Mouse (Mus musculus): ENCODE measurements at regions not wholly inside any gene's neighbourhood (a gene's known extent, or its start where the extent isn't known, plus 50 kb on each side); places are given as distances from the start of the nearest gene placed in this dataset.
A peak's percentile ranks its signal among the peaks of the same experiment; 100 is the strongest.

- Histone ChIP-seq H3K4me1 (replicated peaks) (no peaks in the 10 kb centered on the region), H3K9ac (replicated peaks) (no peak overlapping the region), H3K4me3 (replicated peaks) (no peak overlapping the region), H3K4me2 (no peak overlapping the region), H3K36me3 (no peaks in the 10 kb centered on the region), H3K27ac (no peak overlapping the region), H3K27me3 (no peaks in the 10 kb centered on the region), H3K9me3 (no peaks in the 10 kb centered on the region)
- 57% methylated on average over 2 of the region's 2 CpGs for WGBS
- ATAC-seq (ENCODE audit: insufficient number of reproducible peaks, insufficient read depth, low FRiP score, low TSS enrichment, low read depth): no peak
These were observed 80.2 kb downstream of the Dhrs2 start for GRCm38 (mm10) chr14:55301996-55302395.

DNA sequence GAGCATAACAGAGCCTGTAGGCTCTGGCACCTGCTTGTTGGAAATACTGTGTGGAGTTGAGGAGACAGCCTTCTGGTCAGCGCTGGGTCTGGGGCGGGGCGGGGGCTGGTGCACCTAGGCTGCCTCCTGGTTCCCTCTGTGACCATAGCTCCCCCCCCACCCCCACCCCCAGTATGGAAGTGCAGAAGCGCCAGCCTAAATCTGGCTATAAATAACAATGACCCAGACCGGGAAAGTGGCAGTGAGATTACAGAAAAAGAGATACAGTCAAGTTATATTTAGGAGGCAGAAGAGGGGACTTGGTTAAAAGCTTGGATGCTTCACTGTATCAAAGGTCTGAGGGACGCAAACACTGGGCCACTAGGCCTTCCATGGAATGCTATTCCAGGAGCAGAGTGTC lies 91.8 kb downstream of the Dhrs2 start:
- Histone ChIP-seq H3K27me3 (no peaks in the 10 kb centered on the region; the same call in 1 of the 2 replicates), H3K4me2 (no peak overlapping the region), H3K9me3 (no peaks in the 10 kb centered on the region), H3K36me3 (no peaks in the 10 kb centered on the region), H3K27ac (no peak overlapping the region), H3K9ac (replicated peaks) (no peak overlapping the region), H3K4me3 (replicated peaks) (no peak overlapping the region), H3K4me1 (replicated peaks) (no peaks in the 10 kb centered on the region)
- whole genome bisulfite sequencing: 75% methylated on average over 6 of the region's 6 CpGs
- no peak for ATAC-seq (ENCODE audit: insufficient number of reproducible peaks, insufficient read depth, low FRiP score, low TSS enrichment, low read depth)

- H3K9ac ChIP-seq (replicated peaks): no peak overlapping the region
- no peaks in the 10 kb centered on the region for H3K27me3 ChIP-seq
- no peak for ATAC-seq (ENCODE audit: insufficient number of reproducible peaks, insufficient read depth, low FRiP score, low TSS enrichment, low read depth)
- H3K9me3 ChIP-seq: no peaks in the 10 kb centered on the region
- H3K4me1 ChIP-seq (replicated peaks): no peaks in the 10 kb centered on the region
- H3K4me2 ChIP-seq: no peak overlapping the region
- no peak overlapping the region for H3K27ac ChIP-seq
- no peaks in the 10 kb centered on the region for H3K36me3 ChIP-seq
- H3K4me3 ChIP-seq (replicated peaks): no peak overlapping the region
These were observed 102.1 kb downstream of the Dhrs2 start for GRCm38 (mm10) chr14:55323897-55324296.

- no peaks in the 10 kb centered on the region for H3K36me3 ChIP-seq
- WGBS: 49% methylated on average over 3 of the region's 3 CpGs
- H3K27me3 ChIP-seq: no peaks in the 10 kb centered on the region
- H3K9me3 ChIP-seq: no peaks in the 10 kb centered on the region
- H3K27ac ChIP-seq: no peak overlapping the region
- H3K9ac ChIP-seq (replicated peaks): no peak overlapping the region
- no peak overlapping the region for H3K4me2 ChIP-seq
- no peaks in the 10 kb centered on the region for H3K4me1 ChIP-seq (replicated peaks)
- H3K4me3 ChIP-seq (replicated peaks): no peak overlapping the region
- no peak for ATAC-seq (ENCODE audit: insufficient number of reproducible peaks, insufficient read depth, low FRiP score, low TSS enrichment, low read depth)
These were observed 102.5 kb downstream of the Dhrs2 start for GRCm38 (mm10) chr14:55324335-55324734.

DNA sequence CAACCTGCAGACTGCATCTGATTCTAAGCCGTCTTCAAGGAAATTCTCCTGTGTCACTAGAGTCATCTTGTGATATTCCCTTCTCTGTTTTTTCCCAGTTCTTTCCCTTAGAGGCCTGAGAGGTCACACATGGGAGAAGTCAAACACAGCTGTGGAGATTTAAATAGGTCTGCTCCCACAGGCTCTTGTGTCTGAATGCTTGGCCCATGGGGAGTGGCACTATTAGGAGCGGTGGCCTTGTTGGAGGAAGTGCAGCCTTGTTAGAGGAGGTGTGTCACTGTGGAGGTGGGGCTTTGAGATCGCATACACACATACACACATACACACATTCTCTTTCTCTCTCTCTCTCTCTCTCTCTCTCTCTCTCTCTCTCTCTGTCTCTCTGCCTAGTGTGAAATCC lies 112.0 kb downstream of the Dhrs2 start:
- Histone ChIP-seq H3K36me3 (no peaks in the 10 kb centered on the region), H3K4me2 (no peak overlapping the region), H3K9ac (replicated peaks) (no peak overlapping the region), H3K9me3 (no peaks in the 10 kb centered on the region), H3K4me1 (replicated peaks) (no peaks in the 10 kb centered on the region; the same call in 1 of the 2 replicates), H3K4me3 (replicated peaks) (no peak overlapping the region), H3K27ac (no peak overlapping the region), H3K27me3 (no peaks in the 10 kb centered on the region)
- no peak for ATAC-seq (ENCODE audit: insufficient number of reproducible peaks, insufficient read depth, low FRiP score, low TSS enrichment, low read depth)
- WGBS: 62% methylated on average over 3 of the region's 3 CpGs

- Histone ChIP-seq H3K4me3 (replicated peaks) (no peak overlapping the region), H3K27ac (no peak overlapping the region), H3K4me2 (no peak overlapping the region), H3K4me1 (replicated peaks) (no peaks in the 10 kb centered on the region; the same call in 1 of the 2 replicates), H3K9ac (replicated peaks) (no peak overlapping the region), H3K27me3 (no peaks in the 10 kb centered on the region), H3K36me3 (no peaks in the 10 kb centered on the region), H3K9me3 (no peaks in the 10 kb centered on the region)
- no peak for ATAC-seq (ENCODE audit: insufficient number of reproducible peaks, insufficient read depth, low FRiP score, low TSS enrichment, low read depth)
- WGBS: 89% methylated on average over 7 of the region's 7 CpGs
These were observed 112.5 kb downstream of the Dhrs2 start for GRCm38 (mm10) chr14:55334305-55334704.

GRCm38 (mm10) chr14:55335586-55335985 lies 113.8 kb downstream of the Dhrs2 start:
- no peaks in the 10 kb centered on the region for H3K36me3 ChIP-seq
- H3K9ac ChIP-seq (replicated peaks): no peak overlapping the region
- no peak overlapping the region for H3K27ac ChIP-seq
- H3K9me3 ChIP-seq: no peaks in the 10 kb centered on the region
- no peak overlapping the region for H3K4me2 ChIP-seq
- no peaks in the 10 kb centered on the region for H3K27me3 ChIP-seq
- no peak overlapping the region for H3K4me3 ChIP-seq (replicated peaks)
- 86% methylated on average over 1 of the region's 1 CpGs for WGBS
- ATAC-seq (ENCODE audit: insufficient number of reproducible peaks, insufficient read depth, low FRiP score, low TSS enrichment, low read depth): no peak
- H3K4me1 ChIP-seq (replicated peaks): no peaks in the 10 kb centered on the region; the same call in 1 of the 2 replicates

DNA sequence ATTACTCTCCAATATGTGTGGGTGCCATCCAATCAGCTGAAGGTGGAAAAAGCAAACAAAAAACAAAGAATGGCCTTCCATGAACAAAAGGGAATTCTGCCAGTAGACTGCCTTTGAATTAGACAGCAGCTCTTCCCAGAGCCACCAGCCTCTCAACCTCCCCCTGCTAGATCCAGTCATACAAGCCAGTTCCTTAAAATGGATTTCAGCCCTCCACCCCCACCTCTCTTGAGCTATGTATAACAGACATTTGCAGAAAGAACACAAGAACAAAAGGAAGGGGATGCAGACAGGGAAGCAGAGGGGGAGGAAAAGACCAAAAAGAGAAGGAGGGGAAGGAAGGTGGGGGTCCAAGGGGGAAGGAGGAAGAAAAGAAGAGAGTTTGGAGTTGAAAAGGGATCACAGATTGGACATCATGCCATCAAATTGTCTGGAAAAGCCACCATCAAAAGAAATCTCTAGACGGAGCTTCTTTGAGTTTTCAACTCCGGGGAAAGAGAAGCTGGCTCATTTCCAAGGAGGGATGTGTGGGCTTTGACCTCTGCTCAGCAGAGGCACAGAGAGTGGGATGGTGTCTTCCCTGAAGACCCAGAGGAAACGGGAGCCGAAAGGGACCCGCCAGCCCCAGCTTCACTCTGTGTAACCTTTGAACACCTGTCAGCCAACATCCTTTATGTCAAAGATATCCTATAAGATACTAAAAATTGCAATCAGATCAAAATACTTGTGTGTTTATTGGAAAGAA lies 114.8 kb downstream of the Dhrs2 start:
- H3K27me3 ChIP-seq: no peaks in the 10 kb centered on the region

DNA sequence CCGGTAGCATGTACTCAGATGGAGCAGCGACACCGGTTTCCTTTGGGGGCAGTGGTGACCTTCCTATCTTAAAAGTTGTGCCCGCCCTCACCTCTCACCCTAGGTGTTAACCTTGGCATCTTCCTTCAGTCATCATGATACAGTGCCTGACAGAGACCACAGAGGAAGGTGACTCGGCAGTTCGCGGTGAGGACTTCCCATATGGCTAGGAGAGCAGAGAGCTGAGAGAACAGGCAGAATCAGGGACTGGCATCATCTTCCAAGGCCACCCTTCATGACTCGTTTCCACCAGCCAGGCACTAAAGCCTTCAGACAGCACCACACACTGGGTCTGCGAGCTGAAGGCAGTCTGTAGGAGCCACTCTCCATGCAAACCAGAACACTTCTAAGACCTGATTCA lies 116.2 kb downstream of the Dhrs2 start:
- no peak overlapping the region for H3K9ac ChIP-seq (replicated peaks)
- 75% methylated on average over 9 of the region's 9 CpGs for WGBS
- no peak for ATAC-seq (ENCODE audit: insufficient number of reproducible peaks, insufficient read depth, low FRiP score, low TSS enrichment, low read depth)
- H3K4me1 ChIP-seq (replicated peaks): no peaks in the 10 kb centered on the region; the same call in 1 of the 2 replicates
- H3K27ac ChIP-seq: 0 out of 2 replicates have a peak overlapping the region, but pooled peaks have one; percentile 1
- H3K4me2 ChIP-seq: no peak overlapping the region
- H3K36me3 ChIP-seq: no peaks in the 10 kb centered on the region
- H3K27me3 ChIP-seq: no peaks in the 10 kb centered on the region
- H3K4me3 ChIP-seq (replicated peaks): no peak overlapping the region
- no peaks in the 10 kb centered on the region for H3K9me3 ChIP-seq

More for the DNA sequence above, 114.8 kb downstream of the Dhrs2 start:
- no peak overlapping the region for H3K4me3 ChIP-seq (replicated peaks)
- no peaks in the 10 kb centered on the region for H3K9me3 ChIP-seq
- ATAC-seq (ENCODE audit: insufficient number of reproducible peaks, insufficient read depth, low FRiP score, low TSS enrichment, low read depth): no peak
- WGBS: 71% methylated on average over 5 of the region's 5 CpGs
- H3K4me1 ChIP-seq (replicated peaks): no peaks in the 10 kb centered on the region; the same call in 1 of the 2 replicates
- no peaks in the 10 kb centered on the region for H3K36me3 ChIP-seq
- no peak overlapping the region for H3K4me2 ChIP-seq
- no peak overlapping the region for H3K9ac ChIP-seq (replicated peaks)
- no peak overlapping the region for H3K27ac ChIP-seq

- 63% methylated on average over 7 of the region's 7 CpGs for WGBS
- Histone ChIP-seq H3K9me3 (no peaks in the 10 kb centered on the region), H3K4me1 (replicated peaks) (no peaks in the 10 kb centered on the region; the same call in 1 of the 2 replicates), H3K27me3 (no peaks in the 10 kb centered on the region), H3K27ac (no peak overlapping the region), H3K4me3 (replicated peaks) (no peak overlapping the region), H3K4me2 (no peak overlapping the region), H3K36me3 (no peaks in the 10 kb centered on the region), H3K9ac (replicated peaks) (no peak overlapping the region)
- ATAC-seq (ENCODE audit: insufficient number of reproducible peaks, insufficient read depth, low FRiP score, low TSS enrichment, low read depth): no peak
These were observed 116.7 kb downstream of the Dhrs2 start for GRCm38 (mm10) chr14:55338500-55338899.

DNA sequence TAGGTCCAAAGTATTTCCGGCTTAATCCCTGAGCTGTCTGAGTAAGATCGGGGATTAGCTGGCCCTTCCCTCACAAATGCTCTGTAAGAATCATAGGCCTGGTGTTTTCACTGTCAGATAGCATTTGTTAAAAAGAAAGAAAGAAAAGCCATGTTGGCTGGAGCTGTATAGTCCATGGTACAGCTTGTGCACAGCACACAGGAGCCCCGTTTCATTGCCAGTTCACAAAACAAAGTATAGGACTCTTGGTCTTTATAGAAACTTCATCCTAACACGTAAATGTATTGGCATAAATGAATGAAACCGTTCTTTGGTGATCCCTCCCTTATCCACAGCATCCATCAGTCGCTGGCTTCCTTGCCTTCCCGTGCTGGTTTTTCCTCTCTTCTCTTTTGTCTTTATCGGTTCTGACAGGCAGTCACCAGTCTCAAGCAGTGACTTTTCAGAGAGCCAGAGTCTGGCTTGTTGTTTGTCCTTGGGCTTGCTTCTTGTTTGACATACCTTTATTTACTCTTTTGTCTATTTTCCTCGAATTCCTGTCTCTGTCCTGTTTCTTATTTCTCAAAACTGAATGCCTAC lies 117.3 kb downstream of the Dhrs2 start:
- H3K4me3 ChIP-seq (replicated peaks): no peak overlapping the region
- ATAC-seq (ENCODE audit: insufficient number of reproducible peaks, insufficient read depth, low FRiP score, low TSS enrichment, low read depth): no peak
- no peaks in the 10 kb centered on the region for H3K36me3 ChIP-seq
- H3K4me2 ChIP-seq: no peak overlapping the region
- H3K27me3 ChIP-seq: no peaks in the 10 kb centered on the region
- no peak overlapping the region for H3K27ac ChIP-seq
- 78% methylated on average over 9 of the region's 9 CpGs for WGBS
- 0 out of 2 replicates have a peak overlapping the region, but pooled peaks have one; percentile 1 for H3K9ac ChIP-seq (replicated peaks)
- no peaks in the 10 kb centered on the region for H3K4me1 ChIP-seq (replicated peaks)
- no peaks in the 10 kb centered on the region for H3K9me3 ChIP-seq

GRCm38 (mm10) chr14:55343341-55343740 lies 121.5 kb downstream of the Dhrs2 start:
- no peaks in the 10 kb centered on the region for H3K4me1 ChIP-seq (replicated peaks)
- no peaks in the 10 kb centered on the region for H3K36me3 ChIP-seq
- no peaks in the 10 kb centered on the region for H3K9me3 ChIP-seq
- H3K4me3 ChIP-seq (replicated peaks): no peak overlapping the region
- H3K4me2 ChIP-seq: no peak overlapping the region
- ATAC-seq (ENCODE audit: insufficient number of reproducible peaks, insufficient read depth, low FRiP score, low TSS enrichment, low read depth): no peak
- H3K27ac ChIP-seq: no peak overlapping the region
- no peaks in the 10 kb centered on the region for H3K27me3 ChIP-seq
- H3K9ac ChIP-seq (replicated peaks): no peak overlapping the region
- WGBS: 69% methylated on average over 1 of the region's 1 CpGs
